Comparison of ENCODE assay signal across 13 mouse cellular contexts in the genomic region with DNA sequence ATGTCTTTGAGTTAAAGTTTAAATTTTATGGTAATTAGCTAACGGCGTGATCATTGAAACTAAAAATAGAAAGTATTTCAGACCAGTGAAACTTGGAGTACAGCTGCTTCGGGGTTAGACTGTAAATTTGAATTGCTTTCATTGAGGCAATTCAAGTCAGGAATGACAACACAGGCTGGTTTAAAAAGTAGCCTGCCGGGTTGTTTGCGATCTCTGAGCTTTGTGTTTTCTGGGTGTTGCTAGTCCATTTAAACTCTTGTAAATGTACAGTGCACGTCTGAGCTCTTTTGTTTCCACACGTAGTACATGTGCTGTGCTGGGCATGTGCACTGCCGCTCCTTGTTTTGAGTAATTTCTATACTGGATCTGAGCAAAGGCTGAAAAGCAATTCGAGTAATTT. TPM values are rescaled to one million over a fixed set of nuclear protein-coding genes. Genes with fewer than 3 reads are reported as not detected.
DNase-seq lines count a peak whose midpoint lies in the region; ATAC-seq and TF ChIP-seq lines count a peak whose summit lies in the region.
"Had no signal": no experiment of that assay in that cellular context is flagged by ENCODE, and none has a peak within 500 bp of the region (broad histone marks: within the 10 kb centered on the region; RNA-seq: fewer than 3 reads in every experiment).

No protein-coding gene starts in this region.

- WGBS in forebrain, postnatal 0 days = 21% methylated on average over 9 of the region's 9 CpGs
- WGBS in kidney, embryonic 16.5 days = 42% methylated on average over 9 of the region's 9 CpGs
- 64% methylated on average over 9 of the region's 9 CpGs for WGBS in midbrain, embryonic 15.5 days
- WGBS in hindbrain, embryonic 16.5 days = 50% methylated on average over 9 of the region's 9 CpGs

- H3K4me3 ChIP-seq in forebrain, postnatal 0 days (ENCODE audit: low read depth, low read length) = no peak overlapping the region
- H3K4me3 ChIP-seq in kidney, embryonic 16.5 days (ENCODE audit: low read length) = no peak overlapping the region
- H3K4me3 ChIP-seq in midbrain, embryonic 15.5 days = no peak overlapping the region
- no peak overlapping the region for H3K4me3 ChIP-seq in hindbrain, embryonic 16.5 days (ENCODE audit: low read length)

- no peak overlapping the region for H3K9ac ChIP-seq in forebrain, postnatal 0 days
- H3K9ac ChIP-seq in kidney, embryonic 16.5 days (replicated peaks; ENCODE audit: low read length) = no peak overlapping the region; the same call in 1 of the 2 replicates
- H3K9ac ChIP-seq in midbrain, embryonic 15.5 days = no peak overlapping the region
- no peak overlapping the region for H3K9ac ChIP-seq in hindbrain, embryonic 16.5 days (ENCODE audit: low read depth, low read length)

- no peak overlapping the region for H3K27ac ChIP-seq in forebrain, postnatal 0 days (ENCODE audit: low read depth, low read length)
- H3K27ac ChIP-seq in kidney, embryonic 16.5 days (ENCODE audit: low read length) = peak overlapping the region; percentile 59; the same call in 1 of the 2 replicates
- no peak overlapping the region for H3K27ac ChIP-seq in midbrain, embryonic 15.5 days
- no peak overlapping the region for H3K27ac ChIP-seq in hindbrain, embryonic 16.5 days (ENCODE audit: low read depth, low read length)

- H3K36me3 ChIP-seq in forebrain, postnatal 0 days (ENCODE audit: insufficient read depth) = no peaks in the 10 kb centered on the region
- no peaks in the 10 kb centered on the region for H3K36me3 ChIP-seq in kidney, embryonic 16.5 days (ENCODE audit: insufficient read depth, low read length)
- no peaks in the 10 kb centered on the region for H3K36me3 ChIP-seq in midbrain, embryonic 15.5 days (replicated peaks)
- no peaks in the 10 kb centered on the region for H3K36me3 ChIP-seq in hindbrain, embryonic 16.5 days (ENCODE audit: control insufficient read depth, insufficient read depth, low read length)

- no peak for TF ChIP-seq CTCF in forebrain, postnatal 0 days (IDR thresholded peaks at IDR 0.05; ENCODE audit: low read depth)

- DNase-seq in kidney, adult 11 months = peak; percentile 45
- no peak for DNase-seq in kidney, postnatal 10 days
- DNase-seq in R1 (ENCODE audit: low read depth, low spot score) = peak; percentile 60
- DNase-seq in forebrain, postnatal 0 days = peak; percentile 13
- DNase-seq in urinary bladder, postnatal 14 days (ENCODE audit: low spot score) = no peak
- DNase-seq: cerebellum, postnatal 14 days; gastrocnemius, postnatal 25 days; heart, postnatal 14 days; layer of hippocampus, postnatal 36 days had no signal

- no peaks in the 10 kb centered on the region for H3K9me3 ChIP-seq in forebrain, postnatal 0 days (ENCODE audit: low read length)
- H3K9me3 ChIP-seq in kidney, embryonic 16.5 days (ENCODE audit: low read length) = no peaks in the 10 kb centered on the region
- H3K9me3 ChIP-seq in midbrain, embryonic 15.5 days = no peaks in the 10 kb centered on the region
- H3K9me3 ChIP-seq in hindbrain, embryonic 16.5 days (ENCODE audit: control insufficient read depth, low read length) = no peaks in the 10 kb centered on the region

- H3K4me1 ChIP-seq in forebrain, postnatal 0 days (ENCODE audit: insufficient read depth) = peaks cover 8% of the 10 kb centered on the region
- H3K4me1 ChIP-seq in kidney, embryonic 16.5 days (ENCODE audit: insufficient read depth, low read length) = peaks cover 14% of the 10 kb centered on the region
- 0 out of 2 replicates have a peak, but pooled peaks cover 4% of the 10 kb centered on the region for H3K4me1 ChIP-seq in midbrain, embryonic 15.5 days
- H3K4me1 ChIP-seq in hindbrain, embryonic 16.5 days (ENCODE audit: control insufficient read depth, insufficient read depth, low read depth, low read length) = peaks cover 8% of the 10 kb centered on the region

- H3K4me2 ChIP-seq in forebrain, postnatal 0 days (ENCODE audit: low read depth) = peak overlapping the region; percentile 10
- H3K4me2 ChIP-seq in kidney, embryonic 16.5 days (replicated peaks; ENCODE audit: low read depth, low read length) = no peak overlapping the region; the same call in 1 of the 2 replicates
- no peak overlapping the region for H3K4me2 ChIP-seq in midbrain, embryonic 15.5 days
- H3K4me2 ChIP-seq in hindbrain, embryonic 16.5 days (ENCODE audit: low read length) = no peak overlapping the region; the same call in 1 of the 2 replicates

- ATAC-seq in forebrain, postnatal 0 days = no peak
- ATAC-seq in kidney, embryonic 16.5 days (ENCODE audit: low FRiP score, low TSS enrichment) = no peak
- no peak for ATAC-seq in midbrain, embryonic 15.5 days (replicated peaks)
- no peak for ATAC-seq in hindbrain, embryonic 16.5 days
- ATAC-seq: CD4-positive, CD25-positive, alpha-beta regulatory T cell, adult 4 months had no signal

- H3K27me3 ChIP-seq in forebrain, postnatal 0 days (ENCODE audit: insufficient read depth, low read length) = no peaks in the 10 kb centered on the region
- H3K27me3 ChIP-seq in kidney, embryonic 16.5 days (ENCODE audit: insufficient read depth, low read length) = no peaks in the 10 kb centered on the region
- no peaks in the 10 kb centered on the region for H3K27me3 ChIP-seq in midbrain, embryonic 15.5 days (replicated peaks)
- H3K27me3 ChIP-seq in hindbrain, embryonic 16.5 days (replicated peaks; ENCODE audit: control insufficient read depth, insufficient read depth, low read length) = no peaks in the 10 kb centered on the region

RNA-seq across cellular contexts. Expression of gene Dip2b, which starts 28.2 kb away (rescaled TPM):
- 29.3 and 40.6 TPM in 2 replicates for total RNA-seq in forebrain, postnatal 0 days (2014; rRNA removed)
- polyA plus RNA-seq in forebrain, postnatal 0 days (2015; fragmentation: Nextera tagmentation; extraction: Ambion mirVana) = 4.7 and 8.3 TPM in 2 replicates
- polyA plus RNA-seq in kidney, embryonic 16.5 days (2015; fragmentation: Nextera tagmentation; extraction: Ambion mirVana) = 8.8 and 11.0 TPM in 2 replicates
- polyA plus RNA-seq in midbrain, embryonic 15.5 days (2015; fragmentation: Nextera tagmentation; extraction: Ambion mirVana) = 18.9 and 20.2 TPM in 2 replicates
- 12.4 and 16.4 TPM in 2 replicates for polyA plus RNA-seq in hindbrain, embryonic 16.5 days (2015; fragmentation: Nextera tagmentation; extraction: Ambion mirVana)

Comparison
In these comparisons a context has a peak if more than half of its experiments do, and no peak if none do; other contexts are left out.
1. DNase-seq: peak in kidney, adult 11 months (single experiment), R1 (single experiment) and forebrain, postnatal 0 days (single experiment); none in kidney, postnatal 10 days (single experiment) and urinary bladder, postnatal 14 days (single experiment).